23 mouse cellular contexts compared by ENCODE assay signal in the genomic region with DNA sequence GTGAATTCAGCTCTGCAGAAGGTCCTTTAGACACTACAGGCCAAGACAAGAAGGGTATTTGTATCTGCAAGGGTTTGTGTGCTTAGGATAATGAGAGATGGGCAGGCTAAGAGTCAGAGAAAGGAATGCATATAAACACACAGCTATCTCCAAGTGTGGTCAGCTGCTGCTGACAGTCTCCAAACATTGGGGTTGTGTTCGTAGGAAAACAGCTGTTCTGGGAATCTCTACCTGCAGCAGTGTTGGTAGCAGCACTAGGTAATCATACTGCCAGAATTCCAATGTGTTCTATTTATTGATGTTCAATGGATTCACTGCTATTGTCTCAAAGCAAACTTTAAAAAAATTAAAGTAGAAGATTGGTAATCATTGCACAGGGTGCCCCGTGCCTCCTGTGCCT.
DNase-seq lines count a peak whose midpoint lies in the region; ATAC-seq and TF ChIP-seq lines count a peak whose summit lies in the region.
"Had no signal": no experiment of that assay in that cellular context is flagged by ENCODE, and none has a peak within 500 bp of the region (broad histone marks: within the 10 kb centered on the region; RNA-seq: fewer than 3 reads in every experiment).

No protein-coding gene starts in this region.

- DNase-seq in heart, adult 11 months, result peak; percentile 40
- no peak for DNase-seq in heart, postnatal 4 days
- peak; percentile 5 for DNase-seq in lung, embryonic 14.5 days
- DNase-seq in lung, postnatal 0 days (ENCODE audit: low spot score), result no peak
- DNase-seq in layer of hippocampus, adult 11-12 months (ENCODE audit: low spot score), result no peak
- DNase-seq: adrenal gland, adult 2 months; adrenal gland, postnatal 10 days; adrenal gland, postnatal 25 days; B cell, adult 2 months; cerebellum, adult 11 months; cerebellum, adult 18-20 months; cerebellum, adult 8-10 months; cerebellum, adult 9-11 months; cerebellum, postnatal 14 days; cerebellum, postnatal 36 days; embryo, embryonic 11 days had no signal

- no peaks in the 10 kb centered on the region for H3K27me3 ChIP-seq in lung, embryonic 14.5 days (ENCODE audit: insufficient read depth, low read length)
- no peaks in the 10 kb centered on the region for H3K27me3 ChIP-seq in lung, postnatal 0 days (replicated peaks; ENCODE audit: insufficient read depth, low read length)
- H3K27me3 ChIP-seq: embryonic facial prominence, embryonic 13.5 days; embryonic facial prominence, embryonic 15.5 days; forebrain, embryonic 12.5 days had no signal

- H3K9ac ChIP-seq in lung, embryonic 14.5 days, result no peak overlapping the region
- no peak overlapping the region for H3K9ac ChIP-seq in lung, postnatal 0 days (replicated peaks; ENCODE audit: low read depth)
- H3K9ac ChIP-seq: embryonic facial prominence, embryonic 13.5 days; embryonic facial prominence, embryonic 15.5 days; forebrain, embryonic 12.5 days had no signal

- no peak overlapping the region for H3K4me2 ChIP-seq in lung, embryonic 14.5 days
- no peak overlapping the region for H3K4me2 ChIP-seq in lung, postnatal 0 days (replicated peaks; ENCODE audit: low read depth, low read length)
- H3K4me2 ChIP-seq: embryonic facial prominence, embryonic 13.5 days; embryonic facial prominence, embryonic 15.5 days; forebrain, embryonic 12.5 days had no signal

- H3K27ac ChIP-seq in lung, embryonic 14.5 days (ENCODE audit: low read depth), result no peak overlapping the region
- no peak overlapping the region for H3K27ac ChIP-seq in lung, postnatal 0 days (ENCODE audit: low read length)
- H3K27ac ChIP-seq: embryonic facial prominence, embryonic 13.5 days; embryonic facial prominence, embryonic 15.5 days; forebrain, embryonic 10.5 days; forebrain, embryonic 12.5 days had no signal

- H3K9me3 ChIP-seq in lung, embryonic 14.5 days (ENCODE audit: low read depth, low read length), result no peaks in the 10 kb centered on the region
- H3K9me3 ChIP-seq in lung, postnatal 0 days (ENCODE audit: low read length), result no peaks in the 10 kb centered on the region
- H3K9me3 ChIP-seq: embryonic facial prominence, embryonic 13.5 days; embryonic facial prominence, embryonic 15.5 days; forebrain, embryonic 10.5 days; forebrain, embryonic 12.5 days had no signal

- no peak for TF ChIP-seq CTCF in lung, embryonic 14.5 days (IDR thresholded peaks at IDR 0.05; ENCODE audit: low read depth)
- no peak for TF ChIP-seq CTCF in lung, postnatal 0 days (IDR thresholded peaks at IDR 0.05)

- ATAC-seq in lung, embryonic 14.5 days (ENCODE audit: insufficient read depth), result no peak
- ATAC-seq in lung, postnatal 0 days, result no peak
- ATAC-seq: forebrain, embryonic 14.5 days; forebrain, embryonic 16.5 days had no signal

- WGBS in lung, embryonic 14.5 days, result 38% methylated on average over 2 of the region's 2 CpGs
- WGBS in lung, postnatal 0 days, result 42% methylated on average over 2 of the region's 2 CpGs

- H3K36me3 ChIP-seq in lung, embryonic 14.5 days (ENCODE audit: insufficient read depth), result no peaks in the 10 kb centered on the region
- no peaks in the 10 kb centered on the region for H3K36me3 ChIP-seq in lung, postnatal 0 days (ENCODE audit: insufficient read depth, low read length)
- H3K36me3 ChIP-seq: embryonic facial prominence, embryonic 13.5 days; embryonic facial prominence, embryonic 15.5 days; forebrain, embryonic 10.5 days; forebrain, embryonic 12.5 days had no signal

- no peaks in the 10 kb centered on the region for H3K4me1 ChIP-seq in lung, embryonic 14.5 days (ENCODE audit: insufficient read depth)
- no peaks in the 10 kb centered on the region for H3K4me1 ChIP-seq in lung, postnatal 0 days (ENCODE audit: insufficient read depth, low read depth, low read length)
- H3K4me1 ChIP-seq: embryonic facial prominence, embryonic 15.5 days; forebrain, embryonic 10.5 days; forebrain, embryonic 12.5 days had no signal

- H3K4me3 ChIP-seq in lung, embryonic 14.5 days (ENCODE audit: low read depth, low read length), result no peak overlapping the region
- H3K4me3 ChIP-seq in lung, postnatal 0 days (ENCODE audit: low read depth, low read length), result no peak overlapping the region
- H3K4me3 ChIP-seq: embryonic facial prominence, embryonic 13.5 days; embryonic facial prominence, embryonic 15.5 days; erythroblast, embryonic 14.5 days; forebrain, embryonic 10.5 days; forebrain, embryonic 12.5 days had no signal

- no peak for TF ChIP-seq EP300 in lung, postnatal 0 days (IDR thresholded peaks at IDR 0.05)

Comparison
In these comparisons a context has a peak if more than half of its experiments do, and no peak if none do; other contexts are left out.
1. DNase-seq: peak in heart, adult 11 months (single experiment) and lung, embryonic 14.5 days (single experiment); none in heart, postnatal 4 days (single experiment), lung, postnatal 0 days (single experiment) and layer of hippocampus, adult 11-12 months (single experiment).